In genomic region chr2:180588736-180589122, GRCm38 (mm10) we compare ENCODE assay signal across 8 mouse cellular contexts. TPM values are rescaled to one million over a fixed set of nuclear protein-coding genes. Genes with fewer than 3 reads are reported as not detected.
DNase-seq lines count a peak whose midpoint lies in the region; ATAC-seq and TF ChIP-seq lines count a peak whose summit lies in the region.

No protein-coding gene starts in this region.

- H3K27me3 ChIP-seq in embryonic facial prominence, embryonic 10.5 days (replicated peaks; ENCODE audit: low read depth, poor library complexity, severe bottlenecking), result no peaks in the 10 kb centered on the region
- H3K27me3 ChIP-seq in intestine, postnatal 0 days (replicated peaks; ENCODE audit: control insufficient read depth, insufficient read depth, low read length), result no peaks in the 10 kb centered on the region
- H3K27me3 ChIP-seq in neural tube, embryonic 13.5 days, result no peaks in the 10 kb centered on the region

- H3K9me3 ChIP-seq in embryonic facial prominence, embryonic 10.5 days, result no peaks in the 10 kb centered on the region
- H3K9me3 ChIP-seq in intestine, postnatal 0 days (ENCODE audit: control insufficient read depth), result no peaks in the 10 kb centered on the region
- H3K9me3 ChIP-seq in neural tube, embryonic 13.5 days, result no peaks in the 10 kb centered on the region

- intact Hi-C loops in left cerebral cortex, adult 2 months (cut with DNase I), result loop anchor here (10.0 kb wide), 2 partner anchors 306 to 376 kb away; partner anchors contain the start of gene Arfgap1

- H3K4me1 ChIP-seq in embryonic facial prominence, embryonic 10.5 days, result peaks cover 26% of the 10 kb centered on the region
- no peaks in the 10 kb centered on the region for H3K4me1 ChIP-seq in intestine, postnatal 0 days (replicated peaks; ENCODE audit: control insufficient read depth, insufficient read depth, low read length)
- peaks cover 30% of the 10 kb centered on the region for H3K4me1 ChIP-seq in neural tube, embryonic 13.5 days (replicated peaks)

- H3K9ac ChIP-seq in intestine, postnatal 0 days (ENCODE audit: low read depth, low read length), result peak overlapping the region; percentile 92
- H3K9ac ChIP-seq in neural tube, embryonic 13.5 days, result peak overlapping the region; percentile 93

- H3K4me2 ChIP-seq in intestine, postnatal 0 days (replicated peaks; ENCODE audit: low read depth), result peak overlapping the region; percentile 91
- H3K4me2 ChIP-seq in neural tube, embryonic 13.5 days, result peak overlapping the region; percentile 86

- peak; percentile 20 for ATAC-seq in intestine, postnatal 0 days
- ATAC-seq in neural tube, embryonic 13.5 days (ENCODE audit: low read depth), result peak; percentile 21

- TF ChIP-seq CTCF in left cerebral cortex, adult 2 months (IDR thresholded peaks at IDR 0.05), result no peak
- peak; percentile 55 for TF ChIP-seq CTCF in intestine, postnatal 0 days (IDR thresholded peaks at IDR 0.05; ENCODE audit: low read depth)

- peaks cover 70% of the 10 kb centered on the region for H3K36me3 ChIP-seq in embryonic facial prominence, embryonic 10.5 days (replicated peaks)
- H3K36me3 ChIP-seq in intestine, postnatal 0 days (ENCODE audit: control insufficient read depth, insufficient read depth), result peaks cover 40% of the 10 kb centered on the region
- H3K36me3 ChIP-seq in neural tube, embryonic 13.5 days, result peaks cover 60% of the 10 kb centered on the region

- H3K4me3 ChIP-seq in left cerebral cortex, adult 2 months, result peak overlapping the region; percentile 93
- H3K4me3 ChIP-seq in embryonic facial prominence, embryonic 10.5 days, result peak overlapping the region; percentile 83
- H3K4me3 ChIP-seq in intestine, postnatal 0 days (ENCODE audit: low read depth, low read length), result peak overlapping the region; percentile 97
- peak overlapping the region; percentile 78 for H3K4me3 ChIP-seq in neural tube, embryonic 13.5 days

- no peak for DNase-seq in left cerebral cortex, adult 2 months (ENCODE audit: extremely low spot score in 1 of 2, low spot score in 2 of 2)
- no peak for DNase-seq in left cerebral cortex, adult 8-10 months (ENCODE audit: low spot score in 2 of 2)
- no peak for DNase-seq in embryonic facial prominence, embryonic 10.5 days (ENCODE audit: low spot score)
- no peak for DNase-seq in cerebellum, adult 9-11 months
- DNase-seq in adipocyte (ENCODE audit: low spot score), result no peak
- DNase-seq in gastrocnemius, postnatal 25 days, result no peak

- WGBS in embryonic facial prominence, embryonic 10.5 days, result 50% methylated on average over 6 of the region's 6 CpGs
- WGBS in intestine, postnatal 0 days, result 49% methylated on average over 6 of the region's 6 CpGs
- 52% methylated on average over 6 of the region's 6 CpGs for WGBS in neural tube, embryonic 13.5 days

- H3K27ac ChIP-seq in left cerebral cortex, adult 2 months, result peak overlapping the region; percentile 97
- peak overlapping the region; percentile 92 for H3K27ac ChIP-seq in embryonic facial prominence, embryonic 10.5 days (replicated peaks)
- peak overlapping the region; percentile 92 for H3K27ac ChIP-seq in intestine, postnatal 0 days (ENCODE audit: low read depth, low read length)
- peak overlapping the region; percentile 96 for H3K27ac ChIP-seq in neural tube, embryonic 13.5 days (replicated peaks)

RNA-seq across cellular contexts. Expression of gene Ogfr, which starts 0.3 kb away (rescaled TPM):
- total RNA-seq in left cerebral cortex, adult 2 months (2021), result 10 to 100 TPM; 30.7 to 35.5 TPM
- 10 to 100 TPM; 29.6 to 34.7 (median 31.8) TPM for total RNA-seq in left cerebral cortex, adult 8-10 months (2022)
- 104 and 107 TPM in 2 replicates for polyA plus RNA-seq in embryonic facial prominence, embryonic 10.5 days (2016; fragmentation: Nextera tagmentation; extraction: Ambion mirVana)
- polyA plus RNA-seq in intestine, postnatal 0 days (2015; fragmentation: Nextera tagmentation; extraction: Ambion mirVana), result 32.5 and 34.4 TPM in 2 replicates
- 79.3 and 80.9 TPM in 2 replicates for polyA plus RNA-seq in neural tube, embryonic 13.5 days (2015; fragmentation: Nextera tagmentation; extraction: Ambion mirVana)
- 10 to 100 TPM; 20.0 to 23.6 TPM for total RNA-seq in gastrocnemius, postnatal 25 days (2021)

RNA-seq across cellular contexts. Expression of gene Mrgbp, which starts 7.6 kb away (rescaled TPM):
- 10 to 100 TPM; 18.4 to 22.0 TPM for total RNA-seq in left cerebral cortex, adult 2 months (2021)
- total RNA-seq in left cerebral cortex, adult 8-10 months (2022), result 10 to 100 TPM; 16.6 to 20.5 (median 18.4) TPM
- 34.6 and 35.1 TPM in 2 replicates for polyA plus RNA-seq in embryonic facial prominence, embryonic 10.5 days (2016; fragmentation: Nextera tagmentation; extraction: Ambion mirVana)
- 10.7 and 10.8 TPM in 2 replicates for polyA plus RNA-seq in intestine, postnatal 0 days (2015; fragmentation: Nextera tagmentation; extraction: Ambion mirVana)
- 40.1 and 43.8 TPM in 2 replicates for polyA plus RNA-seq in neural tube, embryonic 13.5 days (2015; fragmentation: Nextera tagmentation; extraction: Ambion mirVana)
- total RNA-seq in gastrocnemius, postnatal 25 days (2021), result 1 to 10 TPM; 4.1 to 4.5 TPM

RNA-seq across cellular contexts. Expression of gene Col9a3, which starts 8.9 kb away (rescaled TPM):
- total RNA-seq in left cerebral cortex, adult 2 months (2021), result 1 to 10 TPM; 5.1 to 7.2 TPM
- 10 to 100 TPM in 2 of 4 experiments, 1 to 10 TPM in 2; 6.0 to 13.1 (median 10.2) TPM for total RNA-seq in left cerebral cortex, adult 8-10 months (2022)
- polyA plus RNA-seq in embryonic facial prominence, embryonic 10.5 days (2016; fragmentation: Nextera tagmentation; extraction: Ambion mirVana), result 12.2 and 12.3 TPM in 2 replicates
- polyA plus RNA-seq in intestine, postnatal 0 days (2015; fragmentation: Nextera tagmentation; extraction: Ambion mirVana), result 1.1 and 1.3 TPM in 2 replicates
- 69.2 and 73.5 TPM in 2 replicates for polyA plus RNA-seq in neural tube, embryonic 13.5 days (2015; fragmentation: Nextera tagmentation; extraction: Ambion mirVana)
- under 1 TPM; 0.16 to 0.59 TPM for total RNA-seq in gastrocnemius, postnatal 25 days (2021)

RNA-seq across cellular contexts. Expression of gene Tcfl5, which starts 53.8 kb away (rescaled TPM):
- 1 to 10 TPM in 1 of 2 experiments, under 1 TPM in 1; 0.86 to 1.3 TPM for total RNA-seq in left cerebral cortex, adult 2 months (2021)
- total RNA-seq in left cerebral cortex, adult 8-10 months (2022), result under 1 TPM; 0.85 to 1.00 (median 0.98) TPM
- polyA plus RNA-seq in embryonic facial prominence, embryonic 10.5 days (2016; fragmentation: Nextera tagmentation; extraction: Ambion mirVana), result 0.11 and 0.18 TPM in 2 replicates
- 0.07 TPM in 2 replicates for polyA plus RNA-seq in intestine, postnatal 0 days (2015; fragmentation: Nextera tagmentation; extraction: Ambion mirVana)
- 0.40 and 0.55 TPM in 2 replicates for polyA plus RNA-seq in neural tube, embryonic 13.5 days (2015; fragmentation: Nextera tagmentation; extraction: Ambion mirVana)
- under 1 TPM in 1 of 2 experiments, not detected in 1; 0.18 TPM for total RNA-seq in gastrocnemius, postnatal 25 days (2021)
